Mouse (Mus musculus): Measurements from ENCODE around the gene Nedd4.

GRCm38 (mm10) chr9:72639843-72640621 lies 22.1 kb upstream of the Nedd4 start:
- TF ChIP-seq CTCF (IDR thresholded peaks at IDR 0.05; ENCODE audit: borderline replicate concordance, extremely low read depth, insufficient read depth, insufficient read length) (no peak), POLR2A (IDR thresholded peaks at IDR 0.05; ENCODE audit: borderline replicate concordance, extremely low read depth, insufficient read depth, insufficient read length, poor library complexity, severe bottlenecking) (peak; percentile 60; the same call in 1 of the 2 replicates)

All from brain, embryonic 14.5 days (tissue).